In genomic region chr3:37605876-37606238, GRCm38 (mm10) we compare ENCODE assay signal across 10 mouse cellular contexts. TPM values are rescaled to one million over a fixed set of nuclear protein-coding genes. Genes with fewer than 3 reads are reported as not detected.
A peak's percentile ranks its signal among the peaks of the same experiment; 100 is the strongest.
DNase-seq lines count a peak whose midpoint lies in the region; ATAC-seq and TF ChIP-seq lines count a peak whose summit lies in the region.
"Had no signal": no experiment of that assay in that cellular context is flagged by ENCODE, and none has a peak within 500 bp of the region (broad histone marks: within the 10 kb centered on the region; RNA-seq: fewer than 3 reads in every experiment).

No protein-coding gene starts in this region.

- peak; percentile 47 for DNase-seq in gastrocnemius, adult 2 months
- no peak for DNase-seq in gastrocnemius, adult 8-10 months (ENCODE audit: low spot score in 2 of 2)
- peak; percentile 25 to 27 for DNase-seq in heart, adult 9 months (ENCODE audit: low spot score in 2 of 2)
- DNase-seq in naive thymus-derived CD4-positive, alpha-beta T cell, adult 2 months (ENCODE audit: low read depth), result peak; percentile 18
- DNase-seq in spleen, postnatal 36 days (ENCODE audit: low spot score in 2 of 2), result no peak
- no peak for DNase-seq in frontal cortex, adult 2 months (ENCODE audit: extremely low spot score in 1 of 2, low spot score in 1 of 2)

- H3K27ac ChIP-seq in gastrocnemius, adult 2 months, result peak overlapping the region; percentile 79
- H3K27ac ChIP-seq in neural tube, embryonic 14.5 days (ENCODE audit: low read depth, low read length), result no peak overlapping the region
- no peak overlapping the region for H3K27ac ChIP-seq in neural tube, embryonic 15.5 days (replicated peaks)
- H3K27ac ChIP-seq: liver, embryonic 15.5 days had no signal

- peak overlapping the region; percentile 30; the same call in 1 of the 2 replicates for H3K4me3 ChIP-seq in gastrocnemius, adult 2 months
- H3K4me3 ChIP-seq in neural tube, embryonic 14.5 days (ENCODE audit: low read depth, low read length), result no peak overlapping the region
- no peak overlapping the region for H3K4me3 ChIP-seq in neural tube, embryonic 15.5 days (replicated peaks)
- H3K4me3 ChIP-seq: erythroblast, embryonic 14.5 days; liver, embryonic 15.5 days had no signal

- H3K27me3 ChIP-seq in neural tube, embryonic 14.5 days (ENCODE audit: control insufficient read depth, insufficient read depth, low read length), result no peaks in the 10 kb centered on the region
- H3K27me3 ChIP-seq in neural tube, embryonic 15.5 days (replicated peaks), result no peaks in the 10 kb centered on the region
- H3K27me3 ChIP-seq: liver, embryonic 15.5 days had no signal

- 0 out of 2 replicates have a peak, but pooled peaks have one; percentile 21 for ATAC-seq in neural tube, embryonic 14.5 days (ENCODE audit: low read depth)
- ATAC-seq in neural tube, embryonic 15.5 days (ENCODE audit: low FRiP score), result no peak

- H3K9ac ChIP-seq in neural tube, embryonic 14.5 days (replicated peaks; ENCODE audit: low read depth, low read length), result no peak overlapping the region
- H3K9ac ChIP-seq in neural tube, embryonic 15.5 days (replicated peaks), result no peak overlapping the region
- H3K9ac ChIP-seq: liver, embryonic 15.5 days had no signal

- H3K4me2 ChIP-seq in neural tube, embryonic 14.5 days (ENCODE audit: low read depth, low read length), result no peak overlapping the region
- no peak overlapping the region for H3K4me2 ChIP-seq in neural tube, embryonic 15.5 days
- H3K4me2 ChIP-seq: liver, embryonic 15.5 days had no signal

- H3K4me1 ChIP-seq in neural tube, embryonic 14.5 days (ENCODE audit: control insufficient read depth, insufficient read depth, low read length), result no peaks in the 10 kb centered on the region
- peaks cover 7% of the 10 kb centered on the region for H3K4me1 ChIP-seq in neural tube, embryonic 15.5 days

- WGBS in neural tube, embryonic 14.5 days, result 89% methylated on average over 10 of the region's 10 CpGs
- 86% methylated on average over 10 of the region's 10 CpGs for WGBS in neural tube, embryonic 15.5 days

- intact Hi-C loops in gastrocnemius, adult 2 months (cut with DNase I), result no loop called here

- no peaks in the 10 kb centered on the region for H3K9me3 ChIP-seq in neural tube, embryonic 14.5 days (ENCODE audit: control insufficient read depth, low read length)
- no peaks in the 10 kb centered on the region for H3K9me3 ChIP-seq in neural tube, embryonic 15.5 days (replicated peaks)
- H3K9me3 ChIP-seq: liver, embryonic 15.5 days had no signal

- no peaks in the 10 kb centered on the region for H3K36me3 ChIP-seq in neural tube, embryonic 14.5 days (ENCODE audit: control insufficient read depth, insufficient read depth, low read length)
- no peaks in the 10 kb centered on the region for H3K36me3 ChIP-seq in neural tube, embryonic 15.5 days
- H3K36me3 ChIP-seq: liver, embryonic 15.5 days had no signal

- TF ChIP-seq CTCF in gastrocnemius, adult 2 months (IDR thresholded peaks at IDR 0.05), result no peak

RNA-seq across cellular contexts. Expression of gene Spry1, which starts 33.9 kb away (rescaled TPM):
- 10 to 100 TPM; 12.3 to 21.8 TPM for total RNA-seq in gastrocnemius, adult 2 months (2021)
- total RNA-seq in gastrocnemius, adult 8-10 months (2022), result 10 to 100 TPM; 10.9 to 18.4 (median 12.4) TPM
- polyA plus RNA-seq in neural tube, embryonic 14.5 days (2014; fragmentation: Nextera tagmentation; extraction: Ambion mirVana), result 5.0 and 5.1 TPM in 2 replicates
- polyA plus RNA-seq in neural tube, embryonic 15.5 days (2015; fragmentation: Nextera tagmentation; extraction: Ambion mirVana), result 5.9 and 6.3 TPM in 2 replicates
- 11.1 and 11.6 TPM in 2 replicates for polyA plus RNA-seq in frontal cortex, adult 2 months (2012; rRNA removed)

Comparison
In these comparisons a context has a peak if more than half of its experiments do, and no peak if none do; other contexts are left out.
1. DNase-seq: peak in gastrocnemius, adult 2 months (single experiment), heart, adult 9 months (2 of 2) and naive thymus-derived CD4-positive, alpha-beta T cell, adult 2 months (single experiment); none in gastrocnemius, adult 8-10 months (0 of 2), spleen, postnatal 36 days (0 of 2) and frontal cortex, adult 2 months (0 of 2).